Mouse (Mus musculus): ENCODE measurements around the gene Myof.

The Myof gene

DNA sequence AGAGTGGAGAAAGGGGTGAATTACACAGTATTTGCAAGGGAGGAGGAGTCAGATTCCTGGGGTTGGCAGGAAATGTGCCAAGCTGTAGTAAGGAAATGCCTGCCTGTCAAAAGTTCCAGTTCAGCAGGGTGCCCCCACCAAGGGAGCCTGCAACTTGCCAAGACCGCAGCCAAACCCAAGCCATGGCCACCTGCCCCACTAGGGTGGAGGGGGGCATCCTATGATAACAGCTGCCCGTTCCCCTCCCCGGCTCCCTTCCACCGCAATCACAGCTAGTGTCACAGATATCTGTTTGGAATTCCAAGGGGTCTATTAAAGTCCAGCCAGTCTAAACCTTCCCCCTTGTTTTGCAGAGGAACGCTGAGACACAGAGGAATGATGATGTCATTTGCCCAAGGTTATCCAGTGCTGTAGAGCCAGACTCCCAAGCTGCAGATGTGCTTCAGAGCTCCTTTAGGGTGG is 1.1 kb downstream of the Myof start:
- no peak for DNase-seq (ENCODE audit: low read depth, low spot score)

DNA sequence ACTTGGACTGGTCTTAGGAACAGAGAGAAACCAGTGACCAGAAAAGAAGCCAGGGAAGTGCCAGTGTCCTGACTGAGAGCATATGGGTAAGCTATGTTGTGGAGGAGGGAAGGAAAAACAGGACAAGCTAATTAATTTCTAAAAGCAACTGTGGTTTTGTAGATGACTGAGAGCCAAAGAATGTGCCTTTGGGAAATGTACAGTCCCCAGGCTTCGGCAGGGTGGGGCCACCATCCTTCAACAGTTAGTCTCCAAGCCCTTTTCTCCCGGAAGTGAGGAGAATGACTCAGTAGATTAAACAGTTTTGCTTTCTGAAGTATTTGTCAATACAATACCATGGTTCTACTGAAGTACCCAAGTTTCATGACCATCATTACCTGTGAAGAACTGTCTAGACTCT is 5.1 kb downstream of the Myof start:
- no peak for DNase-seq (ENCODE audit: low read depth, low spot score)

DNA sequence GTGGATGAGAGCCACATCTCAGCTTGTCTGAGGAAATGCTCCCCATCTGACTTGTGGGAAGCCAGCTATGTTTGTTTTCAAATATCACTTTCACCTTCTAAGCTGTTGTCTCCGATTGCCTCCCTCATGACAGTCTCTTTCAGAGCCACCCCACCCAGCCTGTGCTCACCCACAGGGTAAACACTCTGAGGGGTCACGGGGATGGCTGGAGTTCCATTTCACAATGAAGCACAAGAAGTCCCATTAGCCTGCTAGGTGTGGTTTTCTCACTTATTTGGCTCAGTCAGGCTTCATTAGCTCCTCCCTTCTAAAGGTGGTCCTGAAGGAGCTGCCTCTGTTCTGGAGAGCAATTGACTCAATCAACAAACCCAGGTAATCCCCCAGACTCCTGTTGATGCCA is 7.6 kb downstream of the Myof start:
- no peak for DNase-seq (ENCODE audit: low read depth, low spot score)

DNA sequence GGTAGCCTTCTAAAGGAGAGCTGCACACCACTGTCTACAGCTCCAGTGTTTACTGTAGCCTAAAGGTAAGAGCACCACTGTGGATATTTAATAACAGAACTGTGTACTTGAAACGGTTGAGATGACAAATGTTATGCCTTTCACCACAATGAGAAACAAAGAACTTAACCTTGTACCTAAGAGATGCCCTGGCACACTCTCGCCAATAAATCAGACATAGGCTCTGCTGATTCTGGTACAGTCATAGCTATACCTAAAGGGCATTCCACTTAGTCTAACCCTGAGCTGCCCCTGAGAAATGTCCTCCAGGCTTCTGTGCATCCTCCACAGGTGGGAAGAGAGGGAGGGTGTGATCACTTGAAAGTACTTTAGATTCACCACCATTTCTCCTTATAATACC is 8.7 kb downstream of the Myof start:
- DNase-seq (ENCODE audit: low read depth, low spot score) = no peak

DNA sequence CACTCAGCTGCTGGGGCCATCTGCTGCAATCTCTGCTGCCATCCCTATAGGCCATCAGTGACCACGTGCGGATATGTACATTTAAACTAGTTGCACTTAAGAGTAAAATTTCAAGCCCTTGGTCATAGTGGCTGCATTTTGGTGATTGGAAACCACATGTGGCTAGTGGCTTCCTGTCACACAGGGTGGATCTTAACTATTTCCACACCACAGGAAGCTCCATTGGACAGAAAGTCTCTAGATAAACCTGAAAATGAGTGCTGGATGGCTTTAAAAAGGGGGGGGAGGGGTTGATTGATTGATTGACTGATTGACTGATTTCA is 9.7 kb downstream of the Myof start:
- DNase-seq (ENCODE audit: low read depth, low spot score) = no peak

DNA sequence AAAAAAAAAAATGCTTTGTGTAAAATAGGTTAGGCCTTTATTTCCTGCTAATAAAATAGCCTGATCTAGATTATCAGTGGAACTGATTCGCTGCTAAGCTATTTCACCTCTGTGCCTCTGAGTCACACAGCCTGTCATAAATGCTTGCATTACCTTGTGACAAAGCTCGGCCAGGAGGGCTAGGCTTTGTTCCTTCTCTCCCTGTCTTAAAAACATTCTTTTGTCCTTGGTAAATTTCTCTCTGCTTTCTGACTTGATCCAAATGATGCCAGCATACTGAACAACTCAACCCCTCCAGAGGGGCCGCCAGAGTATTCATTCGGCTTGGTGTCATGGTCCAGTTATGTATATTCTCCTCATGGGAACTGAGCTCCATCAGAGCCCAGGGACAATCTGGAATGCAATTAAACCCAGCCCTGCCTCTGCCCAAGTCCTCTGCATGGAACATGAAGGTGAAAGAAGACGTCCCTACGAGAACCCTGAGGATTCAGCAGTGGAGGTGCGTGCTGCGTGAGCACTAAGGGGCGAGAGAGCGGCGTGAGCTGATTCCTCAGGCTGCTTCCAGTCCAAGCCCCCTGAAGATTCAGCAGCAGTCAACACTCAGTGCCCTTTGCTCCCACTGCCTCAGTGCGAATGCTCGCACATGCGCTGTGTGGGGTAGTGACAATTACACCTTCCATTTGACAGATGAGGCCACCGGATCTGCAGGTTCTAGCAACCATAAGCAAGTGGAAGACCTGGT is 10.2 kb downstream of the Myof start:
- DNase-seq (ENCODE audit: low read depth, low spot score) = no peak

DNA sequence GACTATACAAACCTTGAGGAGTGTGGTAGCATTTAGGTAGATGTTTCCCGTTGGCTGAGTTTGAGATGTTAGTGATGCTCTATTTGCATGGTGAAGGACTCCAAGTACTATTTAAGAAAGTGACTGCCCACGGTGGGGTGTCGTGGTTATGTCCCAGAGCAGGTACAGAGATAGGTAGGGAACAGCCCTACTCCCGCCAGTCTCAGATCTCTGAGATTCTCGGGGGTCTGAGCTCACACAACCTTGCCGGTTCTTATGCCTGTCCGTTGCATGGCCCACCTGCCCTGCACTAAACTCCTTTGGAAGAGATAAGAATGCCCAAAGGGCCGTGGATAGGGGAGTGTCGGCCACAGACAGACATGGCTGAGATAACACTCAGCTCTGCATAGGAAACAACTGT is 12.2 kb downstream of the Myof start:
- no peak for DNase-seq (ENCODE audit: low read depth, low spot score)

DNA sequence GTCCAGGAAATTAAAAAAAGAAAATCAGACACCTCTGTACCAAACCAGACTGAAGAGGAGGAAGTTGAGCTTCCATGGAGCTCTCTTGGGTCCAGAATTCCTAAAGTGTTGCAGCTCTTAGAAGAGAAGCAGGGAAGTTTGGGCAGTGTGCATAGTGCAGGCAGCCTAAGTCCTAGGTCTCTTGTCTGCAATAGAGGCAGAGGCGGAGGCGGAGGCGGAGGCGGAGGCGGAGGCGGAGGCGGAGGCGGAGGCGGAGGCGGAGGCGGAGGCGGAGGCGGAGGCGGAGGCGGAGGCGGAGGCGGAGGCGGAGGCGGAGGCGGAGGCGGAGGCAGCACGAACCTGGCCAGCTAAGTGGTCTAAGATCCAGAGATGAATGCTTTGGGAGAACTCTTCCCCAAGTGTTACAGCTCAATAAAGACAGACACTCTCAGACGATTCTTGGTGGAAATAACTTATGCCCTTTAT is 12.7 kb downstream of the Myof start:
- DNase-seq (ENCODE audit: low read depth, low spot score) = peak; percentile 55

DNA sequence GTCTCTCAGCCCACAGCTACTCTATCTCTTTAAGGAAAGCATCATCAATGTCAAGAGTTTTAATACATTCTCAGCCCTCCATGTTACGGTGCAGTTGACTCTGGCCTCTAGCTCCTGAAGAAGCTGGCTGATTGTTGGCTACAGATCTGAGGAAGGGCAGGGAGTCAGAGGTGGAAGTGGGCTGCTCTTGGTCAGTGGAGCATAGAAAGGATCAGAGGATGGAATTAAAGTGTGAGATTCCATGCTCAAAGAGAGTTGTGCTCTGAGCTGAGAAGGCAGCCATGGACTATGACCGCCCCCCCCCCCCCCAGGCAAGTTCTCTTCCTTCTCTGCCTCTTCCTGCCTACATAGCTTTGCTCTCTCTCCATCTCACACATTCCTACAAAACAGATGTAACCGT is 13.5 kb downstream of the Myof start:
- DNase-seq (ENCODE audit: low read depth, low spot score) = no peak

DNA sequence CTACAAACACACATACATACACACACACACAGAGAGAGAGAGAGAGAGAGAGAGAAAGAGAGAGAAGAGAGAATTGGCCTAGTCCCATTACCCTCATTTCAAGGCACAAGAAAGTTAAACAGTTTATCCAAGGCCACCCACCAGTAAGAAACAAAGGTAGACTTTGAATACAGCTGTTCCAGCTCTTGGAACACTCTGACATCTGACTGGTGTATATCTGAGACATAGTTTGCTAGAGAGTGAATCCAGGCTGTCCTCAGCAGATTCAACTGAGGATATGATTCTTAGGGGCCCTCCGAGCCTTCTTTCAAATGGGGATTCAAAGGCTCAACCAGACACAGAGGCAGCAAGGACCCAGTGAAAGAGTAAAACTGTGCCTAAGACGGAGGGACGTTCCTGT is 14.1 kb downstream of the Myof start:
- no peak for DNase-seq (ENCODE audit: low read depth, low spot score)

DNA sequence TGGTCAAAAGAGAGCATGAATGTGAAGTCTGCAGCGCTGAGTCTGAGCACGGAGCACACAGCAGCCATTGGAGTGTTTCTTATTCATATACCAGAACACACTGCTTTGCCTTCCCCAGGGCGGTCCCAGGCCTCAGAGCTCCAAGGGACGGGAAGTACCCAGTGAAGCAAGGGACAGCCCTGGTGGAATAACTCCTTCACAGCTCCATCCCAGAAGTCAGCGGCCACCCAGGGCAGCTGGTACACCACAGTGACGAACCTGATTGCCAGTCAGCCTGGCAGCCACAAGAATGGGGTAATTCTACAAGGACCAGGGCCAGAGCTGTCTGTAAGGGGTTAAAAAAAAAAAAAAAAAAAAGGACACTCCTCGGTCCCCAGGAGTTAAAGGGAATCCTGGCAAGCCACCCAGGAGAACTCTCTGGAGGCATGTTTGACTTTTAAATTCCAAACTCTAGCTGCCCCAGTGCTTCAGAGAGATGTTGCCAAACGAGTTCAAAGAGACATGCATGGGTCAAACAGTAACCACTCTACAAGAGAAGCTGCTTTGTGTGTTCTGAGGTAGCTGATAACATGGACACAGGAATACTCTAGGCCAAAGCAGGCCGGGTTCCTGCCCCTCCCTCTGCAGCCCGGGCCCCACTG is 15.4 kb downstream of the Myof start:
- no peak for DNase-seq (ENCODE audit: low read depth, low spot score)

DNA sequence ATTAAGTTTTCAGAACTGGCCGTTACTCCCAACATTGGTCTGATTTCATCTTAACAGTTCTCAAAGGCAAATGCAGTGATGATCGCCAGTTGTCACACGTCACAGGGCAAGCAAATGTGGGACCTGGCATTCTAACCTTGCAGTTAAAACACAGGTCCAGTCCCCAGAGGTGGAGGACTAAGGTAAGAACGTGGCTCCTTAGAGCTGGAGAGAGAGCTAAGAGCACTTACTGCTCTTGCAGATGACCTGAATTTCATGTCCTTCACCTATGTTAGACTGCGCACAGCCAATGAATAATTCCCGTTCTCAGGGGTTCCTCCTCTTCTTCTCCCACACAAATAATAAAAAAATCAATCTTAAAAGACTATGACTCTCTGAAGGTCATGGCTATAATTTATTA is 16.0 kb downstream of the Myof start:
- no peak for DNase-seq (ENCODE audit: low read depth, low spot score)

DNA sequence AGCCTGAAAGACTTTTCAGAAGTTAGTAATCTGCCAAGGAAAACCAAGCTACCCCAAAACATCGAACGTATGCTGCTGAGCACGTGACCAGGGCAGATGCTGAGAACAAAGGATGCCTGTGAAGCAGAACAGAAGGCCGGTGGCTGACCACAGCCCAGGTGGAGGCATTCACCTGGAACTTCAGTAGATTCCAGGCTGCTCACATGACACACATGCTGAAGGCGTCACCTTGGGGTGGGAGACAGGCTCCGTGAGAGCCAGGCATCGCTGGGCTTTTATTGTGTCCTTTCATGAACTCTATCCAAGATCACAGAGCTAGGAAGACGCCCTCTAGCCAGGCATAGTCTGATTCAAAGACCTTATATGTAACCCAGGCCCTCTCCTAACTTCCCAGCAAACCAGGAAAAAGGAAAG is 17.2 kb downstream of the Myof start:
- DNase-seq (ENCODE audit: low read depth, low spot score) = no peak

DNA sequence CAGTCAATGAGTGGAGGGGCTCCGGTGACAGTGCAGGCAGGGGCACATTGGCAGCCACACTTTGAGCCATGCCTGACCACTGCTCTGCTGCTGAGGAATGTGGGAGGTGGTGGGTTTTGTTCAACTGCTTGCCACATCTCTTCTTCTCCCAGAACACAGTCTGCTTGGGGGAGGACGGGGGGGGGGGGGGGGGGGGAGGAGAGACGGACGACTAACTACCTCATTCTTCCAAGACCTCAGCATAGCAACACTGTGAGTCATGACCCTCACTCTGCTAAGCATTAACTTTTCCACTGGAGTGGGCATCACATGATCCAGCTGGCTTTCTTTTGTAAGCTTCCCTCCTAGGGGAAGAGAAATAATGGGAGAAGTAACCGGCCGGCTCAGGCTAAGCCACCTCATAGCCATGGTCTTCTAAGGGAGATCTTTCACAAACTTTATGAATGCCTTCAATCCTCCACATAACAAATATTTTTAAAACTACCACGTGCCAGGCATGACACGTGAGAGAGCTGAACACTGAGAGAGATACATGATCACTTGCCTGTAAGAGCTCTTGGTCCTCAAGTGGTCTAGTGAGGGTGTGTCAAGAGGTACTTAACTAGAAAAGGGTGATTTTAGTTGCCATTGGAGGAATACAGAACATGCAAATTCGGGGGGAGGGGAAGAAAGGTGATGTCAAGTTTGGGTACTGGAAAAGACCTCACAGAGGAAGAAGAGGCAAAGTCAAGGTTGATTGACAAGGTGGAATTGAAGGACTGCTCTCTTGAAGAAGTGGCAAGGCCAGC is 17.9 kb downstream of the Myof start:
- DNase-seq (ENCODE audit: low read depth, low spot score) = peak; percentile 60

DNA sequence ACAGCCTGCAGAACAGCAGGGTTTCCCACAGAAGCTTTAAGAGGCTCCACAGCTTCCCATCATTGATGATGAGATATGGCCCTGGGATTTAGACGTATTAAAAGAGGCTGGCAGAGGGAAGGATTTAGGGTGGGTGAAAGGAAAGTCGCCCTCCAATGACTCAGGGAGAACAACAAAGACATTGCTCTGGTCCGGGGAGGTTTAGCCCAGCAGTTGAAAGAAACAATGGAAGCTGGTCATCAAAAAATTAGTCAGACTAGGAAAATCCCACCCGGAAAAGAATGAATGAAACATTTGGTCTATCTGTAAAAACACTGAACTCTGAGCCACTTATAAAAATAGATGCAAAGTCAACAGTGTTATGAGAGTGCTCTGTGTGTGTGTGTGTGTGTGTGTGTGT is 19.8 kb downstream of the Myof start:
- DNase-seq (ENCODE audit: low read depth, low spot score) = no peak

DNA sequence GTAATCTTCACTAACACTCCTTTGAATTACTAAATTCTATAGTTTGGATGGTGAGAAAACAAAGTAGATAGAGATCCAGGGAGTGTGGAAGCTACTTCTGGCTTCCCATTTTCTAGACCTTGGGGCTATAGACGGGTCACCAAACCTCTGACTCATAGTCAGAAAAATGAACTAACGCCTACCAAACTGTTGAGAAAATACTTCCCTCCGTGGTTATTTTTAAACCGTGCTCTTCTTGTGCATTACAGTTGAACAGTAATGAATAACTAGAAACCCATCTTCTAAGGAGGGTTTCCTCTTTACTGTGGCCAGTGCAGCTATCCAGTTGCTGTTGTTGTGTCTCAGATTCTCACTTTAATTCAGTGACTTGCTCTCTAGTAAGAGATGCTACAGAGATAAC is 20.7 kb downstream of the Myof start:
- DNase-seq (ENCODE audit: low read depth, low spot score) = no peak

DNA sequence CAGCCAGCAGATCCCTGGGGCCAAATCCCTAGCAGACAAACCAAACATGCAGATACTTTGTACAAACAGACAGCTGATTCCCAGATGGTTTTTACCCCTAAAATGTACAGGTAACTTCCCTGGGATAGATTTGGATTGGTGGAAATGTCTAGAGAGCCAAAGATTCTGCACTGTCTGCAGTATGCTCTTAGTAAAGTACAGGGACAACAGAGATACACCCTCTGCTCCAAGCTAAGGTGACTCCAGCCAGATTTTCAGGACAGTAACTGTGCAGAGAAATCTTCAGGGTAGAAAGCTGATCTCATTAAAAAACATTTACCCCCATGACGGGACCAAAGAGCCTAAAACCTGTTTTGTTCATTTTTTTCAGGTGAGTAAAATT is 27.5 kb downstream of the Myof start:
- no peak for DNase-seq (ENCODE audit: low read depth, low spot score)

DNA sequence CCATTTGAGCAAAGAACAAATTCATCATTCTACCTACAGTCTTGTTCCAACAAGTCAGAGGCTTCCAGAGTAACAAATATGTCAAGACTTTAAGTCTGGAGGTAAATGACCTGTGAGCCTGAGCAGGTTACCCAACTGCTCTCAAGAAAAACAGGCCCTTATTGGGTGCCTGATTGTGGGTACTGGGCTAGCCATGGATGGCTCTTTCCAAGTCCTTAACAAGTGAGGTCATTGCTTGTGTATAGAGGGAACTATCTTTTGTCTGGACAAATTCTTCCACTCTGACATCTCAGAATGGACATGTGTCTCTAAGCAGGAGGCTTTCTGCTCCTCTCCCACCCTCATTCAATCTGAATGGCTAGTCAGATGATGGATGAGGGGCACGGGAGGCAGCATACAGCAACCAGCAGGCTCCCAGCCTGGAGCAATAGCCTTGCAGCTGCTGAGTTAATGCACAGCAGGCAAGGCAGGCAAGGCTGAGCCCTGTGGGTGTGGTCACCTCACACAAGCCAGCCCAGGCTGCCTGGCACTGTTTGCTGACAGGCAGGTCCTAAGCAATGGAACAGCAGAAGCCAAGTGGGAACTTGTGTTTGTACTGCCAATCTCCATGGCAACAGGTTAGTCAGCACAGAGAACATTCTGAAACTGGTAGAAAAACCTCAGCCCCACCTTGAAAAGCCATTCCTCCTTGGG is 28.1 kb downstream of the Myof start:
- peak; percentile 90 for DNase-seq (ENCODE audit: low read depth, low spot score)

DNA sequence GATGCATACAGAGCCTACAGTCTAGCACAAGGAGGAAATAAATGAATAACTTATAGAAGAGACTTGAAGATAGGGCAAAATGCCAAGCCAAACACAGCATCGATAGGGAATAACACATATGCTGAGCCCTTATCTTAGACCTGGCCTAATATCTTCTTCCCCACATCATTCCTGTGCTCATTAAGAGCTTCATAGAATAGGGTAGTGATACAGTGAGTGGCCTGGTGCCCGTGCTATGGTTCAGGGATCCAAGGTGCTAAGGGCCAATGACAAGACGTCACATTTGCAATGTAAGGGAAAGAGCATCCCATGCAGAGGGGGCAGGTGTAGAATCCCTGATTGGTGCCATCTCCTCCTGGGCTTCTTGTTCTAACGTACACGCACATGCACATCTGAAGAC is 28.9 kb downstream of the Myof start:
- DNase-seq (ENCODE audit: low read depth, low spot score) = no peak

DNA sequence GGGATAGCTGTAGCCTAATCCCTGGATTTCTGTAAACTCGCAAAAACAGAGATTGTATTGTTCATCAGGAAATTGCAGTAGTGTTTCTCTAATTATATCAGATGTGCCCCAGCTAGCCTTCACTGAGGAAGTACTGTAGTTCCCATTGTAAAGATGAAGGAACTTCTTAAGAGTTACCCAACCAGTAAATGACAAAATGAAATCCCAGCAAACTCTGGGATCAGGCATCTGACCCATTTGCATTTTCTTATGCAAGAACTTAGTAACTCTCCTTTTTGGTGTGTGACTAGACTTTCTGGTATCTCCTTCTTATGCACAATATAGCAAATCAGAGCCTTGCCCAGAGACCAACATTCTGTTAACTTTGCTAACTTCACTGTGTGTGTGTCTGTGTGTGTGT is 32.0 kb downstream of the Myof start:
- DNase-seq (ENCODE audit: low read depth, low spot score) = no peak

DNA sequence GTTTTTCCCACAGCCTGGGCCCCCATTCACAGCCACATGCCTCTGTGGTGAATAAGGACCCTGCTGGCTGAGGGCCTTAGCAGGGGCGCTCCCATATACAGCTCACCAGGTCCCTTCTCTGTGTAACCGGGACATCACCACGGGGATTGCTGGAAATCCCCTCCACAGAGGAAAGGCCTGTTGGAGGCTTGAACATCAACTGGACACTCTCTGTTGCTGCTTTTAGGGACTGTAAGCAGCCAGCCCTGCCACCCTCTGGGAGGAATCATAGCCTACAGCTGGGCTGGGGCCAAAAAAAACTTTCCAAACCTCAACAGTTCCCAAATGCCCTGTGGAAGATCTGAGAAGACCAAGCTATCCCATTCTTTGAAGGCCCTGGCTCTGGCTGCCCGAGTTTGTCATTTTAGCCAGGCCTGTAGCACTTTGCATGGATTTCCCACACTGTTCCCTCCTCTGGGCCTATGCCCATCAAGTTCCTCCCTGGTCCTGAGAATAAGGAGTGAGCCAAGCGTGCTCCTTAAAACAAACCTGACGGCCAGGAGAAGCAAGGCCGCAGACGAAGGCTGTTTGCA is 38.5 kb downstream of the Myof start:
- DNase-seq (ENCODE audit: low read depth, low spot score) = no peak
